Mouse (Mus musculus): ENCODE measurements at regions not wholly inside any gene's neighbourhood (a gene's known extent, or its start where the extent isn't known, plus 50 kb on each side); places are given as distances from the start of the nearest gene placed in this dataset.

GRCm38 (mm10) chr16:93486646-93487550, 117.0 kb downstream of the Setd4 start:
- no peak for ATAC-seq
- H3K27ac ChIP-seq: no peak overlapping the region
- H3K4me3 ChIP-seq: no peak overlapping the region
- WGBS (ENCODE audit: insufficient replicate concordance): 67% methylated on average over 26 of the region's 26 CpGs
- H3K27me3 ChIP-seq (replicated peaks): no peaks in the 10 kb centered on the region
- no peak overlapping the region for H3K4me2 ChIP-seq
- H3K36me3 ChIP-seq: no peaks in the 10 kb centered on the region
- H3K9me3 ChIP-seq (replicated peaks): no peaks in the 10 kb centered on the region
- H3K9ac ChIP-seq: no peak overlapping the region
- H3K4me1 ChIP-seq: no peaks in the 10 kb centered on the region

- H3K4me2 ChIP-seq: no peak overlapping the region
- 70% methylated on average over 6 of the region's 6 CpGs for WGBS (ENCODE audit: insufficient replicate concordance)
- ATAC-seq: no peak
These were observed 133.9 kb downstream of the Setd4 start for GRCm38 (mm10) chr16:93469957-93470356.

GRCm38 (mm10) chr16:93465741-93466140, 138.1 kb downstream of the Setd4 start:
- no peaks in the 10 kb centered on the region for H3K36me3 ChIP-seq
- no peak overlapping the region for H3K27ac ChIP-seq
- no peak for ATAC-seq
- H3K4me3 ChIP-seq: no peak overlapping the region
- no peak overlapping the region for H3K9ac ChIP-seq
- H3K27me3 ChIP-seq (replicated peaks): no peaks in the 10 kb centered on the region; the same call in 1 of the 2 replicates
- WGBS (ENCODE audit: insufficient replicate concordance): 64% methylated on average over 5 of the region's 5 CpGs
- H3K4me1 ChIP-seq: no peaks in the 10 kb centered on the region
- H3K9me3 ChIP-seq (replicated peaks): no peaks in the 10 kb centered on the region
- H3K4me2 ChIP-seq: no peak overlapping the region

More at GRCm38 (mm10) chr16:93469957-93470356, 133.9 kb downstream of the Setd4 start:
- no peak overlapping the region for H3K4me3 ChIP-seq
- H3K9ac ChIP-seq: no peak overlapping the region
- H3K36me3 ChIP-seq: no peaks in the 10 kb centered on the region
- H3K4me1 ChIP-seq: no peaks in the 10 kb centered on the region
- H3K27ac ChIP-seq: no peak overlapping the region
- no peaks in the 10 kb centered on the region for H3K27me3 ChIP-seq (replicated peaks)
- no peaks in the 10 kb centered on the region for H3K9me3 ChIP-seq (replicated peaks)

DNA sequence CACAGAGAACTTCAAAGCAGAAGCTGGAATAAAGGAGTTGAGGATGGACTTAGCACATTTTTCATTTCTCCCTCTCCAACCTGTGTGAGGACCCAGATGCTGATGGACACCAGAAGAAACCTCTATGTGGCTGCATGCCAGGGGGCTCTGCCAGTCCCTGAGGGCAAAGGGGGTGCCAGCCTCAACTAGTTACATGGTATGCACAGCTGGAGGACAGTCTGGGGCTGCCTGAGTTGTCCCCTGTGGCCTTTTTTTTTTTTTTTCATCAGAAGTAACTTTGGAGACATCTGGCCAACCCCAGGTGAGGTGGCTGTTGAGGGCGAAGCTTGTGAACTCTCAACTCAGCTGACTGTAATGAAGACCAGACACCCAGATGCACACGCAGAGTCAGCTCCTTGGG, 139.0 kb downstream of the Setd4 start:
- Histone ChIP-seq H3K27me3 (replicated peaks) (peaks cover 7% of the 10 kb centered on the region; the same call in 1 of the 2 replicates), H3K4me1 (no peaks in the 10 kb centered on the region), H3K36me3 (no peaks in the 10 kb centered on the region), H3K4me3 (no peak overlapping the region), H3K9me3 (replicated peaks) (no peaks in the 10 kb centered on the region), H3K9ac (no peak overlapping the region), H3K27ac (no peak overlapping the region), H3K4me2 (no peak overlapping the region)
- no peak for ATAC-seq
- WGBS (ENCODE audit: insufficient replicate concordance): 44% methylated on average over 2 of the region's 2 CpGs

DNA sequence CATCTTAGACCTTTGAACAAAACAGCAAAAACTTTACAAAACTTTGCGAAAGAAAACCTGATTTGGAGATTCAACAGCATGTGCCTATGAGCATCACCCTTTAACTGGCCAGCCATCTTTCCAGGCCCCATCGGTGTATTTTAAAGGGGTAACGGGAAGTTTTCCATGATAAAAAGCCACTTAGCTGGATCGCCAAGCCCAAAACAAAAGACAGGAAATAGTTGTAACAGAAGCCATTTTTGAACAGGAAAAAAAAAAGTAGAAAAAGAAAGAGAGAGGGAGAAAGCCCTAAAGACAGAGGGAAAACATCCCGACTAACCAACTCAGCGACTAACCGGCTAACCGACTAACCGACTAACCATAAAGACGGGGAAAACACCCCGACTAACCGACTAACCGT, 140.5 kb downstream of the Setd4 start:
- H3K4me3 ChIP-seq: no peak overlapping the region
- WGBS (ENCODE audit: insufficient replicate concordance): 76% methylated on average over 13 of the region's 13 CpGs
- no peak for ATAC-seq
- H3K4me2 ChIP-seq: no peak overlapping the region
- no peaks in the 10 kb centered on the region for H3K36me3 ChIP-seq
- H3K27ac ChIP-seq: no peak overlapping the region
- no peak overlapping the region for H3K9ac ChIP-seq
- H3K9me3 ChIP-seq (replicated peaks): no peaks in the 10 kb centered on the region
- H3K27me3 ChIP-seq (replicated peaks): peaks cover 19% of the 10 kb centered on the region; the same call in 1 of the 2 replicates
- H3K4me1 ChIP-seq: no peaks in the 10 kb centered on the region

- WGBS (ENCODE audit: insufficient replicate concordance): 37% methylated on average over 8 of the region's 8 CpGs
- no peak for ATAC-seq
- no peak overlapping the region for H3K4me2 ChIP-seq
- H3K27ac ChIP-seq: no peak overlapping the region
- peaks cover 24% of the 10 kb centered on the region; the same call in 1 of the 2 replicates for H3K27me3 ChIP-seq (replicated peaks)
- no peaks in the 10 kb centered on the region for H3K4me1 ChIP-seq
- no peak overlapping the region for H3K4me3 ChIP-seq
- H3K36me3 ChIP-seq: no peaks in the 10 kb centered on the region
- H3K9me3 ChIP-seq (replicated peaks): no peaks in the 10 kb centered on the region
- no peak overlapping the region for H3K9ac ChIP-seq
These were observed 141.6 kb downstream of the Setd4 start for GRCm38 (mm10) chr16:93462286-93462610.

GRCm38 (mm10) chr16:93461406-93462285, 142.2 kb downstream of the Setd4 start:
- H3K9me3 ChIP-seq (replicated peaks): no peaks in the 10 kb centered on the region
- H3K9ac ChIP-seq: no peak overlapping the region
- H3K27me3 ChIP-seq (replicated peaks): peaks cover 24% of the 10 kb centered on the region; the same call in 1 of the 2 replicates
- H3K36me3 ChIP-seq: no peaks in the 10 kb centered on the region
- no peak overlapping the region for H3K27ac ChIP-seq
- H3K4me2 ChIP-seq: no peak overlapping the region
- H3K4me3 ChIP-seq: no peak overlapping the region
- 70% methylated on average over 27 of the region's 27 CpGs for WGBS (ENCODE audit: insufficient replicate concordance)
- no peaks in the 10 kb centered on the region for H3K4me1 ChIP-seq
- no peak for ATAC-seq

DNA sequence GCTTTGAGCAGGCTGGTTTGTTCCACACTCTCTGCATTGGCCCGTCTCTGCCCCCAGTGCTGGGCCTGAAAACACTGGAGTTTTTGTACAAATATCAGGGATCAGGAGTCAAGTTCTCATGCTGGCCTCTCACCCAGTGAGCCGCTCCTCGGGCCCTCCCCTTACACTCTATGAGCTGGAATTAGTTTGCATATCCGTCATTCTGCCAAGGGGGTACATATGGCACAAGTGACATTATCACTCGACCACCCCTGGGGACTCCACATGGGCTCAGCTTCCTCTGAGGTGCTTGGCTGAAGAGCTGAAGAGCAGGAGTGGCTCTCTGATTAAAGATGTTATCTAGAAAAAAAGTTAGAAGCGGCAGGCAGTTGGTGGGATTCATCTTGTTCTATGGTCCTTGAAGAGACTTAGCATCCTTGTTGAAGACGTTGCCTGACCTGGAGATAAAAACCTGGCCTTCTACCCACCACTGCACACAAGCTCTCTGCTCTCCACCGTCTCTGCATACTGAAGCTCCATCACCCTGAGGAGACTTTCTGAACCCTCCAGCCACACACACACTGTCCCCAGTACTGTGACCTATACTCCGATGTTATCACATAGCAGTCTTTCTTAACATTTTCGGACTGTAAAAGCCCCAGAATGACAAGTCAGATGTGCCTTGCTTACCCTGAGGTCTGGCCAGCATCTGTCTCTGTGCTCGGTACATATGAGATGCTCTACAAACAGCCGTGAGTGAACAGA, 144.2 kb downstream of the Setd4 start:
- no peak for ATAC-seq
- Histone ChIP-seq H3K4me3 (no peak overlapping the region), H3K27ac (no peak overlapping the region), H3K27me3 (replicated peaks) (peaks cover 24% of the 10 kb centered on the region; the same call in 1 of the 2 replicates), H3K4me1 (no peaks in the 10 kb centered on the region), H3K9me3 (replicated peaks) (no peaks in the 10 kb centered on the region), H3K36me3 (no peaks in the 10 kb centered on the region), H3K9ac (no peak overlapping the region), H3K4me2 (no peak overlapping the region)
- WGBS (ENCODE audit: insufficient replicate concordance): 36% methylated on average over 12 of the region's 12 CpGs

DNA sequence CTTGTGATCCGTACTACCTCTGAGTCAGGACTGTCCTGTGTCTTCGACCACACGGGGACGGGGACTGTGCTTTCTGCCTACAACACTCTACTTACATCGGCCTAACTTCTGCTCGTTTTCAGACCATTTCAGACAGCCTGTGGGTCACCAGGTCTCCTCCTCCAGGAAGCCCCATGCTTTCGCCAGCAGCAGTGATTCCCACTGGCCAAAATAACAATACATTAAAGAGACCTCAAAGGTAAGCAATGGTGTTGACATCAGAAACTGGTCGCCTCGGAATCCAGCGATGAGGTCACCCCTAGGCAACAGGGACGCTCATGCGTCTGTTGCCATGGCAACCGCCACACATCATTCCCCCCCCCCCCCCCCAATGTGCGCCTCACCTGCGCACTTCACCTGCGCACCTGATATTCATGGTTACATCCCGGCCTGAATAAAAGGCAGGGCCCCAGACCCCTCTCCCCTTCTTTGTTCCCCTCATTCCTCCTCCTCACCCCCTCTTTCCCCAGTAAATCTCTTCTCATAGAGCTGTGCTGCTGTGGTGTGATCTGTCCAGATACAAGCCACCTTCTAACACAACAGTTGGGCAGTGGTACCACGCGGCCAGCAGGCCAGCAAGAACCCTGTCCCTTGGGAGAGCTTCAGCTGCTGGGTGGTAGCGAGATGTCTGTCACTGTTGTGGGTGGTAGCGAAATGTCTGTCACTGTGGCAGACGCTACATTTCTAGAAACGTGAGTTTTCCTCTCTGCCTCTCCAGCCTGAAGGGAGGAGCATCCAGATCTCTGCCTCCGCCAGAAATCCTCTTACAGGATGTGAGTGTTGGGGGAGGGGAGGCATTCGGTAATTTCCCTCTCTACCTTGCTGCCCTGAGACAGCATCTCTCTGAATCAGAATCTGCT, 145.0 kb downstream of the Setd4 start:
- Histone ChIP-seq H3K36me3 (no peaks in the 10 kb centered on the region), H3K9me3 (replicated peaks) (no peaks in the 10 kb centered on the region), H3K27me3 (replicated peaks) (peaks cover 24% of the 10 kb centered on the region; the same call in 1 of the 2 replicates), H3K9ac (no peak overlapping the region), H3K4me1 (peaks cover 4% of the 10 kb centered on the region; the same call in 1 of the 2 replicates), H3K4me3 (no peak overlapping the region), H3K4me2 (no peak overlapping the region), H3K27ac (no peak overlapping the region)
- ATAC-seq: no peak
- 47% methylated on average over 24 of the region's 25 CpGs for WGBS (ENCODE audit: insufficient replicate concordance)

- Histone ChIP-seq H3K4me1 (peaks cover 9% of the 10 kb centered on the region; the same call in 1 of the 2 replicates), H3K9ac (no peak overlapping the region), H3K27ac (no peak overlapping the region), H3K9me3 (replicated peaks) (no peaks in the 10 kb centered on the region), H3K4me2 (no peak overlapping the region), H3K36me3 (no peaks in the 10 kb centered on the region), H3K27me3 (replicated peaks) (peaks cover 24% of the 10 kb centered on the region; the same call in 1 of the 2 replicates), H3K4me3 (no peak overlapping the region)
- WGBS (ENCODE audit: insufficient replicate concordance): 71% methylated on average over 20 of the region's 20 CpGs
- ATAC-seq: no peak
These were observed 145.8 kb downstream of the Setd4 start for GRCm38 (mm10) chr16:93458011-93458585.
